Mouse (Mus musculus): ENCODE data around the gene Cbr2.

Cbr2 gene

GRCm38 (mm10) chr11:120679909-120680308 lies 52.0 kb downstream of the Cbr2 start:
- DNase-seq (ENCODE audit: low read depth, low spot score) = peak; percentile 63

All from 3T3-L1 (cell line).